Mouse (Mus musculus): Measurements from ENCODE around the gene Snx17.

- no peak for TF ChIP-seq GATA1 (IDR thresholded peaks at IDR 0.05; ENCODE audit: low read length)
- no peak for TF ChIP-seq TAL1 (IDR thresholded peaks at IDR 0.05; ENCODE audit: low read length)
Measured at GRCm38 (mm10) chr5:31181183-31181770, 11.8 kb upstream of the Snx17 start.

Measured in erythroblast, embryonic 14.5 days (primary cell).